Mouse (Mus musculus) heart, adult 10 weeks (tissue): ENCODE measurements around the gene Olfr1323. TPM values are rescaled to one million over a fixed set of nuclear protein-coding genes. Genes with fewer than 3 reads are reported as not detected.

Experiments used
- polyA plus RNA-seq: library from polyadenylated mRNA; stranded (reverse); fragments of 350-450 nt; fragmentation: Illumina TruSeq; extraction: RNeasy Lipid Tissue Mini Kit (QIAGEN cat#74804); gene quantifications from one replicate; pipeline ENCODE4 v1.2.3, GENCODE M21; 2014; ENCODE audit warnings: low read depth, low replicate concordance

The Olfr1323 gene
- polyA plus RNA-seq: not detected

DNA sequence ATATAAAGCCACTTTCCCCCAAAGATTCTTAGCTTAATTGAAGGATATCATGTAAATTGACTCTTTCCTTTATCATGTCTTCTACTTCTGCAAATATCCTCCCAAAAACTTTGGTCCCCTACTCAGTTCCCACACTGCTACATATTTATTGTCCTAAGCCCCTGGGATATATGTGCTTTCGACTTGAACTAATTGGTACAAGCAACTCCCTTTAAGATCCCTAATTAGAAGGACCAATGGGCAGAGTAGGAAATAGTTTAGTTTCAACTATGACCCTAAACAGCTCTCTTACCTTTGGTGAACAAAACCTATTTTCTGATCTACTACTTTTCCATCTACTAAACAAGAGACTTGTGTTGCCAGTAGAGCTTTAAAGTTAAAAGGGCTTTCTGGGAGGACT, at the start of gene Olfr1323:
Gene Olfr1323, minus strand, starts transcription at position 101 of the 400 bp plus-strand sequence.

Other genes with a start within 250 kb of the Olfr1323 start
- gene Igsf1, start 221.6 kb downstream of the Olfr1323 start, polyA plus RNA-seq: 11.1 TPM
- not detected for gene Olfr1322, start 127.9 kb downstream of the Olfr1323 start, polyA plus RNA-seq